Mouse (Mus musculus) embryo, embryonic 10 days (tissue): ENCODE results near the gene Folr1.

Source experiments
- DNase-seq: peaks from one replicate; pipeline ENCODE4 v3.0.0-alpha.2; 2015; ENCODE audit warnings: low spot score

The Folr1 gene

DNA sequence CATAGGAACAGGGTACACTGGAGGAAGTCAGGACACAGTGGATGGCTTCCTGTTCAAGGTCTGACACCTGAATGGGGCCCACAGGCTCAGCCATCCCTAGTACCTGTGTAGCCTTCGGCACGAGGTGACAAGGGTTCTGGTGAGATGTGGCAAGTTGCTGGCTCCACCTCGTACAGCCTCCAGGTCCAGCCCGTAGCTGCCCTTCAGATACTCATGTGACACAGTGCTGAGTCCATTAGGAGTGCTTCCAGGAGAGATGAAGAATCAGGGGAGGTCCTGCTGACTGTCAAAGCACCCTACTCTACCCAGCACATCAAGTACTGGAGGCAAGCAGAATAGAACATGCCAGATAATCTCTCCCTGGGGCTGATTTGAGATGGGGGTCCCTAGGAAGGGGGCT lies 38.2 kb downstream of the Folr1 start:
- no peak for DNase-seq

DNA sequence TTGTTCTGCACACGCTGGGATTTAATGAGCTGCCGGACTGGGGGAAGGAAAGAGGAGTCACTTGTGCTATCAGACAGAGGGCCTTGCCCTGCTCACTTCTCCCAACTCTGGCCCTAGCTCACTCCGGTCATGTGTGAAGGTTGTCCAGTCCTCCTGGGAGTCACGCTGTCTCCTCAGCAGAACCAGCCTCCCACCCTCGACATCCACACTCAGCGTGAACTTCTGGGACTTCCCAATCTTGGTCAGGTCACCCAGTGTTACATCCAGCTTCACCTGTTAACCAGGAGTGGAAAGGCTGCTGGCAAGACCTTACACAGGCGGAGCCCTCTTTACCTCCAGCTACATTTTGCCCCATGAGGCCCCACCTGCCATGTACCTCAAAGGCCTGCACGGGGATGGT lies 39.2 kb downstream of the Folr1 start:
- DNase-seq, result no peak

DNA sequence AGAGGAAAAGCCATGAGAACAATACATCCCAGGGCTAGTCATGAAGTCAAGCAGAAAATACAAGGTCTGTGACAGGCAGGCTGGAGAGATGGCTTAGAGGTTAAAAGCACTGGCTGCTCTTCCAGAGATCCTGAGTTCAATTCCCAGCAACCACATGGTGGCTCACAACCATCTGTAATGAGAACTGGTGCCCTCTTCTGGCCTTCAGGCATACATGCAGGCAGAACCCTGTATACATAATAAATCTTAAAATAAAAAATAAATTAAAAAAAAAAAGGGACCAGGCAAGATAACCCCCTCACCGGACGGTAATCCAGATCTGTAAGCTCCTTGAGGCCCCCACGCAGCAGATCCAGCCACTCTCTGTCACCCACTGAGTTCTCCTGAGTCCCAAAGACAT lies 40.2 kb downstream of the Folr1 start:
- no peak for DNase-seq

DNA sequence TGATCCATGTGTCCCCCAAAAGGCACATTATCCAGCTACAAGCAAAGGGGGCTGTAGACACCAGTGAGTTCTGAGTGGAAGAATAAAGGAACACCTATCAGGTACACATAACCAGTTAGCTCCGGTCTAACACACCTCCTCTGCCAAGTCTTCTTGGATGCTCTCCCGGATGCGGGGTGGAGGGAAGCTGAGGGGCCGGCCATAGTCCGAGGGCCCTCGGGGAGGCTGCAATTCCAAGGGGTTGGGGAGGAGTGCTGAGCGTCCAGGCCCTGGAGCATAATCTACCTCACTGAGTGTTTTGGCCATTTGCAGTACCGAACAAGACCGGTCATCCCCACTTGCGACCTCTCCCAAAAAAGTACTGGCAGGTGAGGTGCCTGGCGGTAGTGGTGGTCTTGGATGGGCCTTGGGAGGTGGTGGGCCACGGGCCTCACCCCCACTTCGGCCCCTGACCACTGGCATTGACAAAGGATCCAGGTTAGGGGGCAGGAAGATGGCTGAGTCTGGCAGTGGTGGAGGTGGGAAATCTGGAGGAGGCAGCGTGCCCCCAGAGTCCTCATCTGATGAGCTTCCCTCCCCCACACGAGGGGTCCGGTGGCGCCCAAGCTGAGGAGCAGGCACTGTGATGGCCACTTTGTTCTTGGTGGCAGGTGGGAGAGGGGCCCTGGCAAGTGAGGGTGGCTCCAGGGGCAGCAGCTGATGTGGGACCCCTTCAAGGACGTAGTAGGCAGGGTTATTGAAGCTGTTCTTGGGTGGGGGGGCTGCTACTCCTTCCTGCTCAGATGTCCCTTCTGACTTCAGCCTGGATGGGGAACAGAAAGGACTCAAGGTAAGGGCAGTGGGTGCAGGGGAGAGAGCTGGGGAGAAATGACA lies 46.6 kb downstream of the Folr1 start:
- DNase-seq, result no peak

DNA sequence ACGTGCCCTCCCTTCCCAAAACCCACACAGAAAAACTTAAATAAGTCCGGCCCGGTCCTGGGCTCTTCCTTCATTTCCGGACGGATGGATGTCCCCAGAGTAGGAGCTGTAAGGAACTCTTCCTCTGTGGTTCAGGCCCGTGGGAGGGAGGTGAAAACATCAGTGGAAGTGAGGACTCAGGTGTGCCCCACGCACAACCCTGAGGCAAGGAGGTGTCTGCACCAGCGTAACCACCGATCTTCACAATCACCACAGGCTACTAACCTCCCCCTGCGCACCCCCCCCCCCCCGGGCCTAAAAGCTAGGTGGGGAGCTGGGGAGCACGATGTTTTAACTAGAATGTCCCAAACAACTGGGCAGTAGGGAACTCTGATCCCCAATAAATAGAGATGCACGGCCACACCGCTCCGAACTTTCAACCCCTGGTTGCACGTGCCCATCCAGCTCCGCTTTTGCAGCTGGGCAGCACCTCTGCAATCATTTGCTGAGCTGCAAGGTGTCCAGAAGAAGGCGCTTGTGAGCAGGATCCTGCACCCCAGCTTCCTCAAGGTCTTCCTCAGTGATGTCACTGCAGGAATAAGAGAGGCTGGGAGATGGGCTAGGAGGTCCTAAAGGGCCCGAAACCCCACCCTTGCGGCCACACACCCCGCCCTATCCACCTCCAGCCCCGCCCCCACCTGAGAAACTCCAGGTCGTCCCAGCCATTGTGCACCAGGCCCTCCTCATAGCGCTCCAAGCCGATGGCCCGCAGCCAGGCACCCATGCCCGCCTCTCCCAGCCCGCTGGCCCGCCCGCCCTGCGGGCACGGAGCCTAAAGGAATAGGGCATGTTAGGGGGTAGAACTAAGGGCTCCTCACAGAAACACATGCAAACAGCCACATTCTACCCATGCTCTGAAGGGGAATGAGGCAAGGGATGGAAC lies 47.5 kb downstream of the Folr1 start:
- peak; percentile 77 for DNase-seq

DNA sequence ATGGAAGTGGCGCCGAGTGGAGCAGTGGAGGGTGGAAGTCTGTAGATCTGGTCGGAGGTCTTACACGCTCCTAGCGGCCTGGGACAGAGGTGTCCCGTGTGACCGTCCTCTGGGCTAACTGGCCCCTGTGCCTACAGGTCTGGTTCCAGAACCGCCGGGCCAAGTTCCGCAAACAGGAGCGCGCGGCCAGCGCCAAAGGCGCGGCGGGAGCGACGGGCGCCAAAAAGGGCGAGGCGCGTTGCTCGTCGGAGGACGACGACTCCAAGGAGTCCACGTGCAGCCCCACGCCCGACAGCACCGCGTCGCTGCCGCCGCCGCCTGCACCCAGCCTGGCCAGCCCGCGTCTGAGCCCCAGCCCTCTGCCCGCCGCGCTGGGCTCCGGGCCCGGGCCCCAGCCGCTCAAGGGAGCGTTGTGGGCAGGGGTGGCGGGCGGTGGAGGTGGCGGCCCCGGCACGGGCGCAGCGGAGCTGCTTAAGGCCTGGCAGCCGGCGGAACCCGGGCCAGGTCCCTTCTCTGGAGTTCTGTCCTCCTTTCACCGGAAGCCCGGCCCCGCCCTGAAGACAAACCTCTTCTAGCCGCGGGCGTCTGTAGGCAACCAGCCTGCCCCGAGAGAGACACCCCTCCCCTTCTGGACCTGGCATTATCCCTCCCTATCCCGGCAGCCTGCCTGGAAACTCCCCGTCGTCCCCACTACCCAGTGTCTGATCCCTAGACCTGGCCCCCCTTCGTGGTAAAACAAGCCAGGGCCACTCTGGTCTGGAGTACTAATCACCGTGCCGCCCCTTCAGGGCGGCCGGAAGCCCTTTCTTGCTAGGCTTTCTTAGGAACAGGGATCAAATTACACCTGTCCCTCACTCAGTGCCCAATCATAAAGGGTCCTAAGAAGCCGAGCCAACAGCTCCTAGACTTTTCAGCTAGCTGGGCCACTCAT lies 48.8 kb downstream of the Folr1 start:
- DNase-seq, result peak; percentile 86

DNA sequence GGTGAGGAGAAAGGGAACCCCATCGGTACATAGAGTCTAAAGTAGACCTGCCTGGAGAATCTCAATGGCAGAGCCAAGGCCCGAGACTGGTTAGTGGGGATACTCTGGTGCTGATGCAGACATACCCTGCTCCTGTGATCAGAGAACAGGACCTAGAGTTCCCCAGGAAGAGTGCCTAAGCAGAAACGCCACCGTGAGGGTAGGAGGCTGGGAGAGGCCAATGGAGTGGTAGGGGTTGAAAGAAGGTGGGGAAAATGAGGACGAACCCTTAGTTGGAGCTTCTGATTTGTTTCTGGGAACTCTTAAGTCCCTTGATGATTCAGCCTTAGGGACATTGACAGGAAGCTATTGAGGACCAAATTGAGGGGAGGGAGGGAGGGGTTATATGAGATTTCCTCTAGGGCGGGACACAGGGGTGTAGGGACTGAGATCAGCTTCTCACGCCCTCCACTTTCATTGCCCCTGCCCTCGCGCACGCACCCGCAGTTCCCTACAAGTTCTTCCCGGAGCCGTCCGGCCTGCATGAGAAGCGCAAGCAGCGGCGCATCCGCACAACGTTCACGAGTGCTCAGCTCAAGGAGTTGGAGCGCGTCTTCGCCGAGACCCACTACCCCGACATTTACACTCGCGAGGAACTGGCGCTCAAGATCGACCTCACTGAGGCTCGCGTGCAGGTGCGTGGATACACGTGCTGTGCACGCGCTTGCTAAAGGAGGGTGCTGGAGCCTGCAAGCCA lies 50.1 kb downstream of the Folr1 start:
- DNase-seq, result peak; percentile 60

DNA sequence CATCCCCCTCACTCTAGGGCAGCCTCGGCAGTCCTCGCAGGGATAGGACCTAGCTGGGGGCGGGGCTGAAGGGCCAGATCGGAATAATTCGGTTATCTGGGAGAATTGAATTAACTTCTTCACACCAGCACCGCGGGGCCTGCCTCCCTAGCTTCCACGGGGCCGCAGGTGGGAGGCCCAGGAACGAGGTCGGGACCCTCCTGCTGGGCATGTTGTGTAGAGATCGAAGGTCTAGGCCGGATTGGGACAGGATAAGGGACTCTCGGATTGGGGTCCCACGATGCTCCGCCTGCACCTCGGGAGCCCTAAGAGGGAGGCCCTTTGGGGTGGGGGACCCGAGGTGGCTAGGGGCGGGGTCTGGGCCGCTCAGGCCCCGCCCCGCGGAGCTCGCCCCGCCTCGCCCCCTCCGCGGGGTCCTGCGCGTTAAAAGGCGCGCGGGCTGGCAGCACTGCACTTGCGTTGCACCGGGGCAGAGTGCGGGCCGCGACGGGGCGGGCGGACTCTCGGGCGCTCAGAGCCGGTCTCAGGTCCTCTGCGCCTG lies 52.7 kb downstream of the Folr1 start, which contains the start of gene Phox2a:
Phox2a (plus strand) TSS at position 453 of the 541 bp plus-strand sequence.
- DNase-seq, result peak; percentile 21
